Mouse (Mus musculus) ES-E14 (cell line): ENCODE results near the gene Ifna4. TPM values are rescaled to one million over a fixed set of nuclear protein-coding genes. Genes with fewer than 3 reads are reported as not detected.

ENCODE experiments used
- DNase-seq: peaks from one replicate; pipeline ENCODE4 v3.0.0-alpha.2; 2013; ENCODE audit warnings: low read depth, low spot score
- H3K27ac ChIP-seq: 2 replicates; pipeline ENCODE4 v1.5.1; 2012; ENCODE audit warnings: low read depth, mild to moderate bottlenecking, low read length, moderate library complexity, mixed read lengths; ENCODE audit not compliant: poor library complexity, insufficient read depth, severe bottlenecking
- H3K36me3 ChIP-seq: 2 replicates; pipeline ENCODE4 v1.6.1; 2012; ENCODE audit warnings: mild to moderate bottlenecking, low read length, moderate library complexity, mixed read lengths; ENCODE audit not compliant: control insufficient read depth, poor library complexity, insufficient read depth, severe bottlenecking
- H3K4me1 ChIP-seq, 2 experiments: fragments of 150-350 bp in 1 of 2; sonication (generic) in 1 of 2; 2 replicates each; pipeline ENCODE4 v1.6.1; 2012; ENCODE audit warnings: low read length in 2 of 2, mild to moderate bottlenecking in 1 of 2, mixed read lengths in 1 of 2; ENCODE audit not compliant: control insufficient read depth in 2 of 2, insufficient read depth in 2 of 2, poor library complexity in 1 of 2
- H3K4me3 ChIP-seq, 2 experiments: fragments of 150-350 bp in 1 of 2; sonication (generic) in 1 of 2; 2 replicates each; pipeline ENCODE4 v1.5.1; 2012; ENCODE audit warnings: low read length in 2 of 2, low read depth in 1 of 2, mild to moderate bottlenecking in 1 of 2, mixed read lengths in 1 of 2; ENCODE audit not compliant: insufficient read depth in 1 of 2, poor library complexity in 1 of 2, severe bottlenecking in 1 of 2
- H3K9ac ChIP-seq: 2 replicates; pipeline ENCODE4 v1.6.1; 2012; ENCODE audit warnings: low read depth, mild to moderate bottlenecking, low read length, mixed read lengths; ENCODE audit not compliant: poor library complexity, insufficient read depth, severe bottlenecking
- H3K9me3 ChIP-seq: fragments of 150-350 bp; sonication (generic); 2 replicates; pipeline ENCODE4 v1.6.1; 2012; ENCODE audit warnings: low read depth, mild to moderate bottlenecking, low read length; ENCODE audit not compliant: control insufficient read depth, insufficient read depth
- CHD2 ChIP-seq: IDR thresholded peaks from 2 replicates; pipeline ENCODE4 v1.6.1; 2014; ENCODE audit warnings: mild to moderate bottlenecking, low read depth, low read length, inconsistent platforms
- HCFC1 ChIP-seq: IDR thresholded peaks from 2 replicates; pipeline ENCODE4 v1.6.1; 2012; ENCODE audit warnings: low read length, inconsistent platforms, borderline replicate concordance; ENCODE audit not compliant: insufficient read depth
- MAFK ChIP-seq: IDR thresholded peaks from 2 replicates; pipeline ENCODE4 v1.6.1; 2014; ENCODE audit warnings: mild to moderate bottlenecking, low read depth, low read length, inconsistent platforms; ENCODE audit not compliant: insufficient read depth
- ZC3H11A ChIP-seq: IDR thresholded peaks from 2 replicates; pipeline ENCODE4 v1.6.1; 2012; ENCODE audit warnings: low read depth, mild to moderate bottlenecking, inconsistent platforms, low read length, borderline replicate concordance
- ZNF384 ChIP-seq: IDR thresholded peaks from 2 replicates; pipeline ENCODE4 v1.6.1; 2012; ENCODE audit warnings: low read depth, low read length, inconsistent platforms
- in situ Hi-C, 2 experiments: fragments of 600-800 bp; cut with MboI; formaldehyde crosslinking; loops; one replicate each; pipeline ENCODE4 v1.15.1; 2025; ENCODE audit warnings: low sequenced_read_pairs in 2 of 2, inconsistent platforms in 1 of 2; ENCODE audit not compliant: unreplicated experiment in 2 of 2
- total RNA-seq: library from RNA; depleted of rRNA; stranded (reverse); fragments of 300-350 nt; gene quantifications from 2 replicates; pipeline ENCODE4 v1.2.3, GENCODE M21; 2012

Gene Ifna4
- total RNA-seq, 1 experiment: not detected

DNA sequence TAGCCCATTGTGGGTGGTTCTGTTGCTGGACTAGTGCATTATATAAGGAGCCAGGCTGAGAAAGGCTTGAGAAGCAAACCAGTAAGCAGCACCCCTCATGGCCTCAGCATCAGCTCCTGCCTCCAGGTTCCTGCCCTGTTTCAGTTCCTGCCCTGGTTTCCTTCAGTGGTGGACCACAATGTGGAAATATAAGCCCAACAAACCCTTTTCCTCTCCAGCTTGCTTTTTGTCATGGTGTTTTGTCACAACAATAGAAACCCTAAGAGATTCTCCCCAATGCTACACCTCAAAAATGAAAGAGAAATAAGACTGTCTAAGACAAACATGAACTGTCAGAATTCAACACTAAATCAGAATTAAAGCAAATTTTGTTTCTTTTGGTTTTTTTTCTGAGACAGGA, 17.6 kb downstream of the Ifna4 start:
- Histone ChIP-seq H3K9me3 (no peaks in the 10 kb centered on the region), H3K9ac (no peak overlapping the region), H3K36me3 (no peaks in the 10 kb centered on the region), H3K27ac (no peak overlapping the region), H3K4me3 (no peak overlapping the region), H3K4me1 (peaks cover 0 to 16% of the 10 kb centered on the region in 2 experiments; a peak in 2 of 4 replicates)
- in situ Hi-C loops: no loop called here
- TF ChIP-seq ZC3H11A (no peak), HCFC1 (no peak), CHD2 (no peak), ZNF384 (no peak), MAFK (no peak)
- DNase-seq: no peak

DNA sequence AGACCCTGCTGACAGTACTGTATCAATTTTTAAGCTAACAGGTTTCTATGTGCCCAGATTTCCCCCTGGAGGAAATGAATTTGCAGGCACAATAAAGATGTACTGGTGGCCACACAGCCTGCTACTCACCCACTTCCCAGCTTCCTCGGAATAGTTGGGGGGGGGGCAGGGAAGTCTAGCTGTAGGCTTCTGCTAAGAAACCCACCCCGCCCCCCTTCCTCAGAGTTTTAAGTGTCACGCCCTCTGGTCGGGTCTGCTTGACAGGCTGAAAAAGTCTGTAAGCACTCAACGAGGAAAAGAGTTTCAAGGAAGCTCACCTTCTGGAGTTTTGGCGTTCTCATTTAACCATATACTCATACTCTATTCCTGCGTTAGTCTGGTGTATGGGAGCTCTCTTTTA, 21.6 kb downstream of the Ifna4 start:
- TF ChIP-seq HCFC1 (no peak), ZC3H11A (no peak)
- Histone ChIP-seq H3K4me3 (no peak overlapping the region), H3K27ac (no peak overlapping the region; the same call in 1 of the 2 replicates), H3K36me3 (no peaks in the 10 kb centered on the region), H3K9ac (no peak overlapping the region; the same call in 1 of the 2 replicates), H3K4me1 (peaks cover 0 to 19% of the 10 kb centered on the region in 2 experiments; a peak in 2 of 4 replicates), H3K9me3 (no peaks in the 10 kb centered on the region)
- DNase-seq: peak; percentile 41
- in situ Hi-C loops: no loop called here

DNA sequence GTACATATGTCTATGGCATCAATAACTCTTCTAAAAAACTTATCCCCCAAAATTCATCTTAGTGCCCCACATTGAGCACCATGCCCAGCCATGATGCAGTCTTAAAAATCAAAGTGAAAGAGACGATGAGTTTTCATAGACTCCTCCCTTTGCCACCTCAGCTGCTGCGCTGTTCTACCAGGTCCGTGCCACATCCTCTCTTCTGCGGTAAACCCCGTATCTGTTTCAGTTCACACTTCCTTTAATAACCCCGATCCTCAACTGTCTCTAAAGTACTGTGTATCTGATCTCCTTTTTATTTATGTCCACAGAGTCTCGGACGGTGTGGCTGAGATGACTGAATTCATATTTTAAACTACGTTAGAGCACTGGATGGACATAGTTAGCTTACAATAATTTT, 22.9 kb downstream of the Ifna4 start:
- no peaks in the 10 kb centered on the region for H3K9me3 ChIP-seq
- peaks cover 0 to 19% of the 10 kb centered on the region in 2 experiments; a peak in 2 of 4 replicates for H3K4me1 ChIP-seq
- no peak overlapping the region for H3K27ac ChIP-seq
- TF ChIP-seq ZNF384 (no peak), MAFK (no peak), CHD2 (no peak), HCFC1 (no peak), ZC3H11A (no peak)
- H3K36me3 ChIP-seq: no peaks in the 10 kb centered on the region
- H3K9ac ChIP-seq: no peak overlapping the region
- in situ Hi-C loops: no loop called here
- DNase-seq: no peak
- H3K4me3 ChIP-seq: no peak overlapping the region

DNA sequence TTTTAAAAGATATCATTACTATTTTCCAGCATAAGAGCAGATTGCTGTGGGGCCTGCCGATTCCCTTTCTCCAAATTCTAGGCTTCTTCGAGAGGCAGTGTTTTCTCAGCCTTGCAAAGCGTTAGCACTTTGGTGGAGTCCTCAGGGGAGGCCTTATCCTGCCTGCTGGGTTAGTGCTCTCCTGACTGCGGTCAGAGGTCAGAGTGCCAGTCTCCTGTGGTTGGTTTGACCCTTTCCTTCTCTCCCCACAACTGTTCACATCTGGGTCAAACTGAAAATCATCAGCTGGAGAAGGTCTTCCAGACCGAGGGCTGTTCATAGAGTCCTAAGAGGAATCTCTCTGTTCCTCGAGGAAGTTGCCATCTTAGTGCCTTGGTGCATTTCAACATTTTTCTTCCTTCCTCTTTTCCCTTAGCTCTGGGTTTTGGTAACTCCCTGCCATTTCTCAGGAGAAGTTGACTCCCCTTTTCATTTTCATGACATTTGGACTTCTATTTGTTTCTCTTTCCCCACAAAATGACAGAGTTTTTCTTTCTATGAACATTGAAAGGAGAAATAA, 23.4 kb downstream of the Ifna4 start:
- Histone ChIP-seq H3K4me3 (no peak overlapping the region), H3K27ac (no peak overlapping the region), H3K36me3 (no peaks in the 10 kb centered on the region), H3K9me3 (no peaks in the 10 kb centered on the region), H3K9ac (no peak overlapping the region), H3K4me1 (peaks cover 0 to 19% of the 10 kb centered on the region in 2 experiments; a peak in 2 of 4 replicates)
- in situ Hi-C loops: no loop called here
- DNase-seq: no peak
- no peak for TF ChIP-seq CHD2
- no peak for TF ChIP-seq ZNF384
- TF ChIP-seq ZC3H11A: no peak
- no peak for TF ChIP-seq HCFC1
- TF ChIP-seq MAFK: no peak

DNA sequence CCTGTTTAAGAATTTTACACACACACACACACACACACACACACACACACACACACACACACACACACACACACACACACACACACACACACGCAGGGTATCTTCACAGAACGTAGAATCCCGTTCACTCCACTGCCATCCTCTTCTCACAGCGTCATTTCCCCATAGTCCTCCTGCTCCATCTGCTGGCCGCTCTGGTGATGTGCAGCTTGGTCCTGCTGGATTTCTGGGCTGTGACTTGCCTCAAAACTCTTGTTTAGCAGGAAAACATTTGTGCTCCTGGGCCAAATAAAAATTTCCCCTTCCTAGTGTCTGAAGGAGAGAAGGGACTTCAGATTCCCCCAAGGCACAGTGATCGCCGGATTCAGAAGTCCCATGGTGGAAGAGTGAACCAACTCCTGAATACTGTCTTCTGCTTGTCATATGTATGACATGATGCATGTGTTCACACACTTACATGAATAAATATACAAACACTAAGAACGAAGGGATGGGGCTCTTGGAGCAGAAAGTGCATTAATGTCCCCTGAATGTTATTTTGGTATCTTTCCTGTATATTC, 25.8 kb downstream of the Ifna4 start:
- H3K4me3 ChIP-seq: peak overlapping the region in 1 of 2 experiments; percentile 72; a peak in 3 of 4 replicates
- peaks cover 0 to 14% of the 10 kb centered on the region in 2 experiments; a peak in 2 of 4 replicates for H3K4me1 ChIP-seq
- no peak overlapping the region for H3K9ac ChIP-seq
- peak; percentile 63 for DNase-seq
- TF ChIP-seq ZC3H11A (peak; percentile 67; the same call in 1 of the 2 replicates), MAFK (no peak), HCFC1 (no peak), ZNF384 (no peak), CHD2 (no peak)
- no peaks in the 10 kb centered on the region for H3K36me3 ChIP-seq
- no peak overlapping the region for H3K27ac ChIP-seq
- in situ Hi-C loops: no loop called here
- no peaks in the 10 kb centered on the region for H3K9me3 ChIP-seq
